Mouse (Mus musculus): Measurements from ENCODE around the gene Cep131. TPM values are rescaled to one million over a fixed set of nuclear protein-coding genes. Genes with fewer than 3 reads are reported as not detected.
A peak's percentile ranks its signal among the peaks of the same experiment; 100 is the strongest.

The Cep131 gene
- polyA plus RNA-seq (2011; ENCODE audit: insufficient read length, low read depth, missing spikeins) = 7.4 and 10.1 TPM in 2 replicates

DNA sequence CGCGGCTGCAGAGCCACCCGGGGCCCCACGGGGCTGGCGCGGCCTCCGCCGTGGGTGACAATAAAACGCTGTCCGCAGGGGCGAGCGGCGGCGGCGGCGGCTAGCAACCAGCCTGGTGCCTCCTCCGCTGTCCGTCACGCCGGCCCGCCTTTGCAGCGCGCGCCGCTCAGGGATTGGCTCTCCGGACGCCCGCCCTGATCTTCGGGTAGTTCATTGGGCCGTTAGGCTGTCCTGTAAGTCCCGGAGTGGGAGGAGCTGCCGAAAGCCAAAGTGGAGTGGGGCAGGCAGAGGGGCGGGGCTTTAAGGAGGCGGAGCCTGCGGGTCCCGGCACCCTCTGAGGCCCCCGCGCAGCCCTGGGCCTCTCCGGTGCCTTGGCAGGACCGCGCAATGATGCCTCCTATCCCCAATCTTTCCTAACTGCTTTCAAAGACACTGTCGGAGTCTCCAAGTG is at the start of gene Cep131:
Gene Cep131 (minus strand): TSS at position 126 of the 451 bp plus-strand sequence.
- no peaks in the 10 kb centered on the region for H3K4me1 ChIP-seq (ENCODE audit: control insufficient read depth, insufficient read depth, low read length)
- TF ChIP-seq CTCF (IDR thresholded peaks at IDR 0.05; ENCODE audit: borderline replicate concordance, insufficient read depth, low read length) (no peak), POLR2A (IDR thresholded peaks at IDR 0.05; ENCODE audit: low read depth, low read length) (peak; percentile 68)
- H3K27ac ChIP-seq (ENCODE audit: insufficient read depth, low read length) = peak within 1 kb of the TSS; percentile 61; the same call in 1 of the 2 replicates
- H3K4me3 ChIP-seq (ENCODE audit: insufficient read depth, low read length) = peak within 1 kb of the TSS; percentile 68

DNA sequence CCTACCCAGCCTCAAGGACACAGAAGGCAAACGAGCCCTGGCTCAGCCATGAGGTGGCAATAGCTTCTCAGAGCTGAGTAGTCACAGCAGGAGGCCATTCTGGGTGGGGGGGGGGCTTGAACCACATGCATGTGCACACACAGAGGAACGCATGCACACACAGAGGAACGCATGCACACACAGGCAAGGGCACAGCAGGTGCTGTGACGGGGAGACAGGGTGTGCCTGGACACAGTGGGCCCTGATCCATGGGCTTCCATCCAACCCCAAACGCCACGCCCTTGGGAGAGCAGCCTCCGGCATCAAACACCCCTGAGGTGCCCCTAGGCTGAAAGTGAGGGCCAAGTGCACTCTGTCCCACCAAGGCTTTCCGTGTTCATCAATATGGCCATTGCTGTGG is 49.6 kb upstream of the Cep131 start:
- no peak overlapping the region for H3K27ac ChIP-seq (ENCODE audit: insufficient read depth, low read length)

DNA sequence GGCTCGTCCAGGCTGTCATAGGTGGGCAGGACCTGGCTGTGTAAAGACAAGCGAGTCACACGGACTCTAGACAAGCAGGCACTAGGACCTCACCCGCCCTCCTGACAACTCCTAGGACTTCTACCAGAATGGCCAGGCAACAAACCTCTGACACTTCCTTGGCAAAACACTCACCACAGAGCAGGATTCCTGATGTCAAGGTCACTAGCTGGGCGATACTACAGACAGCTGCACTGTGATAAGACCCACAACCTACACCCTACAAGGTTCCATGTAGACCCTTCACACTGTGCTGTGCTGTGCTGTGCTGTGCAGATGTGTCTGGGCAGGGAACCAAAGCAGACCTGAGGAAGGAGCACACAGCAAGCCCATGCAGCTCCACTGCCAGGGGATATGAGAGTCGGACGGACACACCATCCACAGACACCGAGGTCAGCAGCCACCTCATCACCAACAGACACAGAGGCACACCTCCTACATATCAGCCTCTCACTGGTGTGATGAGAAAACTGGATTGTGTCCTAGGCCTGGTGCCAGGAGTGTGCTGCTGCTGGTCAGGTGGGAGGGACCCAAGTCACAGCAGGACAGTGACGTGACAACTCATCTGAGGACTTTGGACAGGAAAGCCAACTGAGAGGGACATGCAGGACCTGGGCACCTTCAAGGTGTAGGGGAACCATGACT is 48.4 kb upstream of the Cep131 start:
- TF ChIP-seq CTCF (IDR thresholded peaks at IDR 0.05; ENCODE audit: borderline replicate concordance, insufficient read depth, low read length) = no peak
- TF ChIP-seq POLR2A (IDR thresholded peaks at IDR 0.05; ENCODE audit: low read depth, low read length) = no peak
- Histone ChIP-seq H3K27ac (ENCODE audit: insufficient read depth, low read length) (no peak overlapping the region), H3K4me1 (ENCODE audit: control insufficient read depth, insufficient read depth, low read length) (0 out of 2 replicates have a peak, but pooled peaks cover 2% of the 10 kb centered on the region), H3K4me3 (ENCODE audit: insufficient read depth, low read length) (no peak overlapping the region)

More for the DNA sequence above, 49.6 kb upstream of the Cep131 start:
- TF ChIP-seq CTCF (IDR thresholded peaks at IDR 0.05; ENCODE audit: borderline replicate concordance, insufficient read depth, low read length) (no peak), POLR2A (IDR thresholded peaks at IDR 0.05; ENCODE audit: low read depth, low read length) (no peak)
- no peak overlapping the region for H3K4me3 ChIP-seq (ENCODE audit: insufficient read depth, low read length)
- H3K4me1 ChIP-seq (ENCODE audit: control insufficient read depth, insufficient read depth, low read length) = 0 out of 2 replicates have a peak, but pooled peaks cover 2% of the 10 kb centered on the region

DNA sequence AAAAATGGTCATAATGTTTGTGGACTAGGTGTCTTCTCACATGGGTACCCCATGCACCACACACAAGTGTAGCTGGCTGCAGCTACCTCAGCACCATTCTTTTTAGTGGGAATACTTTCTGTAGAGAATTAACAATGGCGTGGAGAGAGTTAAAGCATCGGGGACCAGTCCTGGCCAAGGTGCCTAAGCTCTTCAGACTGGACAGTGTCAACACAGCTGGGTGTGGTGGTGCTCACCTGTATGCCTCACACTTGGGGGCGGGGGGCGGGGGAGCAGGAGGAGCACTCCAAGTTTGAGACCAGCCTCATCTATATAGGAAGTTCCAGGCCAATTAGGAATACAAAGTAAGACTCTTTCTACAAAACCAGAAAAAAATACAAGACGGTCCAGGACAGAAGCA is 47.5 kb upstream of the Cep131 start:
- TF ChIP-seq POLR2A (IDR thresholded peaks at IDR 0.05; ENCODE audit: low read depth, low read length) (no peak), CTCF (IDR thresholded peaks at IDR 0.05; ENCODE audit: borderline replicate concordance, insufficient read depth, low read length) (no peak)
- Histone ChIP-seq H3K4me1 (ENCODE audit: control insufficient read depth, insufficient read depth, low read length) (0 out of 2 replicates have a peak, but pooled peaks cover 2% of the 10 kb centered on the region), H3K27ac (ENCODE audit: insufficient read depth, low read length) (no peak overlapping the region), H3K4me3 (ENCODE audit: insufficient read depth, low read length) (no peak overlapping the region)

DNA sequence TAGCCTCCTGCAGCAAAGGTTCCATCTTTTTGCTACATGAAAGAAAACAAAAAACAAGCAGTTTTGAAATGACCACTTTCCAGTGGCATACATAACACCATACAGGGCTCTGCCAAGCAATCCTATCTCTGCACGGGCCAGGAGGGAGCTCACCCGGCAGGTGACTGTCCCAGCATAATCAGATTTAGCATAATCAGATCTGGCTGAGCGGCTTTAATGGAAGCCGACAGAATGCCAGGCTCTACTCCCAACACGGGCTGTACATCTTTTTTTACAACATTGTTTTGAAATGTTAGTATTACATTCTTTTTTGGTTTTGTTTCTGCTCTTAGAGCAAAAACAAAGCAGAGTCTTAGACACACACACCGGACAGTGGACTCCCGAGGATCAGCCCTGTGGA is 42.7 kb upstream of the Cep131 start:
- TF ChIP-seq CTCF (IDR thresholded peaks at IDR 0.05; ENCODE audit: borderline replicate concordance, insufficient read depth, low read length) = no peak
- TF ChIP-seq POLR2A (IDR thresholded peaks at IDR 0.05; ENCODE audit: low read depth, low read length) = no peak
- Histone ChIP-seq H3K4me3 (ENCODE audit: insufficient read depth, low read length) (no peak overlapping the region), H3K27ac (ENCODE audit: insufficient read depth, low read length) (no peak overlapping the region), H3K4me1 (ENCODE audit: control insufficient read depth, insufficient read depth, low read length) (no peaks in the 10 kb centered on the region)

DNA sequence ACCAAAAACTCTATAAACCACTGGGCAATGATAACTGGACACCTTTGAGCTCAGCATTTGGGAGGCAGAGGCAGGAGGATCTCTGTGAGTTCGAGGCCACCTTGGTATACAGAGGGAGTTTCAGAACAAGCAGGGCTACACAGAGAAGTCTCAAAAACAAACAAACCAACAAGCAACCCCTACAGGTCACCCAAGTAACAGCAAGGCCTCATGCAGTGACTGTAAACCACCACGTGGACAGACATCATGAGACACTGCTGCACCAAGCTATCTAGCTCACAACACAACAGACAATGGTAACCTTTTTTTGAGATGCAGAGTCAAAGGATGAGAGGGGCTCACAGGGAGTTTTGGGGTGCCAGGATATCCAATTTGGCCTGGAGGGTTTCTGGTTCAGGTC is 40.2 kb upstream of the Cep131 start:
- TF ChIP-seq CTCF (IDR thresholded peaks at IDR 0.05; ENCODE audit: borderline replicate concordance, insufficient read depth, low read length) = no peak
- TF ChIP-seq POLR2A (IDR thresholded peaks at IDR 0.05; ENCODE audit: low read depth, low read length) = no peak

DNA sequence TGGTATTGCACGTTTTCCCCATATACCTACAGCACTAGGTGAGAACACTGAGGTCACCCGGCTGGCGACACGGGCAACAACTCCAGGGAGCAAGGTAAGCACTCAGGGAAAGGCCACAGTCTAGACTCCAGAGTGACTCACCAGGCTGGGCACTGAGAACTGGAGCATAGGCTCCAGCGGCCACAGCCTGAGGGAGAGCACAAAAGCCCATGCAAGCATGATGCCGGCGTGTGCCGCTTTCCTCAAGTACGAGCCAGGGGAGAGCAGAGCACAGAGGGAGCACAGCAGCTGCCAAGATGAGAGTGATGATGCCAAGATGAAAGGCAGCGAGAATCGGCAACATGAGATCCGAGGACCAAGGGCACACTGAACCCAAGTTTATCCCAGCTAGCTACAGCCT is 35.5 kb upstream of the Cep131 start:
- TF ChIP-seq CTCF (IDR thresholded peaks at IDR 0.05; ENCODE audit: borderline replicate concordance, insufficient read depth, low read length) (no peak), POLR2A (IDR thresholded peaks at IDR 0.05; ENCODE audit: low read depth, low read length) (no peak)
- no peak overlapping the region for H3K27ac ChIP-seq (ENCODE audit: insufficient read depth, low read length)
- H3K4me3 ChIP-seq (ENCODE audit: insufficient read depth, low read length) = no peak overlapping the region
- H3K4me1 ChIP-seq (ENCODE audit: control insufficient read depth, insufficient read depth, low read length) = no peaks in the 10 kb centered on the region

More for the DNA sequence above, 40.2 kb upstream of the Cep131 start:
- Histone ChIP-seq H3K4me1 (ENCODE audit: control insufficient read depth, insufficient read depth, low read length) (no peaks in the 10 kb centered on the region), H3K27ac (ENCODE audit: insufficient read depth, low read length) (no peak overlapping the region), H3K4me3 (ENCODE audit: insufficient read depth, low read length) (no peak overlapping the region)

DNA sequence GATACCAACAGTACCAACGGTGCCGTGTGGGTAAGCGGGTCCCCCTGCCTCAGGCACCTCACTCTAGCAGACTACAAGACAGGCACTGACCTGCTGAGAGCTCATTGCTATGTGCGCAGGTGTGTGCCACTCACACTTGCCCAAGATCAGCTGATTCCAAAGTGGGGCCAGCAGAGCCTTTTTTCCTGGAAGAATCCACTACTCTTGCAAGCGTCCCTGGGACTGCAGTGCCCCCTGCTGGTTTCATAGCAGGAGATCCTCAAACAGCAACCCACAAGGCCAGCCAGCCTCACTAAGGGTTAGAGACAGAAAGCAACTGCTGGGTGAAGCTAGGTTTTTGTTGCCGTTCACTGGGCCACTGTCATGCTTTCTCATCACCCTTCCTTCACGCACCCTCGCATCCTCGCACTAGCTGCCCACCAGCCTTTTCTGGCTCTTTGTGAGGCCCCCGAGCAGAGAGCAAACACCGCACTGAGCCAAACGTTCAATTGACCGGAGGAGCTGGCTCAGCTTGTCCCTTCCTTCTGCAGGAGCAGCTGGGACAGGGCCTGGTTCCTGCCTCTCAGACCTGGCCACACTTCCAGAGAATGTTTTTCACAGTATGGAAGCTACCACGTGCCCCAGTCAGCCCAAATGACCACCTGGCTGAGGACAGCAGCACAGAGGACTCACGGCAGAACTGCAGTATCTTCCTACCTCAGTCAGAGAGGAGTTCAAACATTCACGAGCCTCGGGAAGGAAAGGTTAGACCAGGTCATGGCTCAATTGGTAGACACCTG is 34.2 kb upstream of the Cep131 start:
- H3K27ac ChIP-seq (ENCODE audit: insufficient read depth, low read length) = no peak overlapping the region
- no peak overlapping the region for H3K4me3 ChIP-seq (ENCODE audit: insufficient read depth, low read length)
- no peak for TF ChIP-seq POLR2A (IDR thresholded peaks at IDR 0.05; ENCODE audit: low read depth, low read length)
- peak; percentile 33; the same call in 1 of the 2 replicates for TF ChIP-seq CTCF (IDR thresholded peaks at IDR 0.05; ENCODE audit: borderline replicate concordance, insufficient read depth, low read length)
- no peaks in the 10 kb centered on the region for H3K4me1 ChIP-seq (ENCODE audit: control insufficient read depth, insufficient read depth, low read length)

DNA sequence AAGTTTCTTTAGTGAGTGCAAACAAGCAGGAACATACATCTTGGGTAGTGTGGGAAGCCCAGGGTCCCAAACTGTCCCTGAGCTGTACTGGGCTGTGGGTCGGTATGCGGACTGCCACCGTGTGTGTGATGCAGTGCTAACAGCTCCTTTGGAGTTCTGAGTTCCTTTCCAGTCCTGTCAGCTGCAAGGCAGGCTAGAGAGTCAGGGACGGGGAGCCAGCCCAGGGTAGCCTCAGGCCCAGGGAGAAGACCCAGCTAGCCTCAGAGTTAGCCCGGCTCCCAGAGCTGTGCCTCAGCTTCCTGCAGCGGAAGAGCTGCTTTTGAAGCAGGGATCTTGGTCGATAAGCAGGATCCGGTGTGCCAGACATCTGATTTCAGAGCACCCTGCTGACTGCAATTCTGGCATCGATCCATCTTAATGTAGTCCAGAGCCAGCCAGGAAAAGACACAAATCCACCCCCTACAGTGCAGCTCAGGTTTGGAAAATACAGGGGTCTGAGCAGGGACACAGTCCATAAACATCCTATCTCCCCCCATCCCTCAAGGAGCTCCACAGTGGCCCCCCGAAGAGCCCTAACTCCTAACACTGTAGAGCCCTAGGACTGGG is 33.4 kb upstream of the Cep131 start:
- Histone ChIP-seq H3K27ac (ENCODE audit: insufficient read depth, low read length) (no peak overlapping the region), H3K4me1 (ENCODE audit: control insufficient read depth, insufficient read depth, low read length) (no peaks in the 10 kb centered on the region), H3K4me3 (ENCODE audit: insufficient read depth, low read length) (no peak overlapping the region)
- TF ChIP-seq CTCF (IDR thresholded peaks at IDR 0.05; ENCODE audit: borderline replicate concordance, insufficient read depth, low read length) = no peak
- no peak for TF ChIP-seq POLR2A (IDR thresholded peaks at IDR 0.05; ENCODE audit: low read depth, low read length)
